Mouse (Mus musculus) right cerebral cortex, postnatal 4 days (tissue): ENCODE data around the gene Inafm1.
"Not testable (repeated sequence)": the region's sequence is repeated elsewhere in the genome, so short reads cannot be mapped to it uniquely, and the experiment has no call there.

ENCODE experiments used
- DNase-seq: peaks from one replicate; pipeline ENCODE4 v3.0.0-alpha.2; 2022

The Inafm1 gene

DNA sequence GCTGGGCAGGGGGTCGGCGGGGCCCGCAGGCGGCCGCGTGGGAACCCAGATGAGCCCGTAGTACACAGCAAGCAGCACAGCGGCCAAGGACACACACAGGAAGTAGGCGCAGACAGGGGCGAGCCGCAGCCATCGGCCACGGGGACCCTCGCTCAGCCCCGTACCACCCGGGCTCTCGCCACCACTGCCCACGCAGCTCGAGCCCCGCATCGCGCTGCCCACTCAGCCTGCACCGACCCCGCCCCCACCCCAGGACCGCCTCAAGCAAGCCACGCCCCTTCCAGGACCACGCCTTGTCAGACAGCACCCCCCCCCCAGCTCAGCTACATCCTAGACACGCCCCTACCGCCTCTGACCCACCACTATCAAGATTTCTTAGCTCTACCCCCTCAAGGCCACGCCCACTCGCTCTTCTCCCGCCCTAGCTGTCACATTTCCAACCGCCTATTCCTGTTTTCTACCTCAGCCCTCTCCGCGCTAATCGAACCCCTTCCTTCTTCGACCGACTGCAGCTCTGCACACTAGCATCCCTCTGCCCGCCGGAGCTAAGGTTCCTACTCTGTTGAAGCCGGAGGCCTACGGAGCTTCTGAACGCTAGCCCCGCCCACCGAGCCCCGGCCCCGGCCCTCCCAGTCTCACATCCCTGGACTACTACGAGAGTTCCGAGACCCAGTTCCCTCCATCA is at the start of gene Inafm1:
Gene Inafm1, minus strand, starts transcription at position 537 of the 685 bp plus-strand sequence.
- peak; percentile 82 for DNase-seq

DNA sequence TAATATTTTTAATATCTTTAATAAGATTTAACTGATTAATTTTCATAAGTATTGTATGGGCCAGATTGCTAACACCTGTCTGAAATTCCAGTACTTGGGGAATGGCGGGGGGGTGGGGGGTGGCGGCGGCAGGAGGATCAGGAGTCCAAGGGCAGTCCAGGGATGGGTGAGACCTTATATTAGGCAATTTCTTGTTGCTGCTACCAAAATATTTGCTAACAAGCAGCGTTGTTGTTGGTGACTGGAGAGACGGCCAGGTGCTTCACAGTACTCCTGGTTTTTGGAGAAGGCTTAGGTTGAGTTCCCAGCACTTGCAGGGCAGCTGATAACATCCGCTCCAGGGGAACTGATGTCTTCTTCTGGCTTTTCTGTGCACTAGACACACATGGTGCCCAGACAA is 47.1 kb upstream of the Inafm1 start:
- no peak for DNase-seq

DNA sequence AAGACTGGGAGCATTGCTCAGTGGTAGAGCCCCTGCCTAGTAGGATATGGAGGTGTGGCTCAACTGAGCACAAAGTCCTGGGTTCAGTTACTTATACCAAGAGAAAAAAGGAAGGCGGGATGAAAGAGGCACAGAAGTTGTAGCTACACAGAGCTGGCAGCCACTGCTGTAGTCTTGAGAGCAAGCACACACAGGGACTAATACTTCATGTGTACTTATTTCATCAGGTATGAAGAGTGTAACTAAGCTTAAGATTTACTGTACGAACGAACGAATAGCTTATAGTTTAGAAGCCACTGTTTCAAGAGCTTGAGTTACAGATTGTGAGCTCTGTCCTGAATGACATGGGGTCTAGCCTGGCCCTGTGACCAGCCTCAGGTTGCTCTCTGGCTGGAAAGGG is 45.8 kb upstream of the Inafm1 start:
- DNase-seq = no peak

GRCm38 (mm10) chr7:16317094-16317493 is 43.7 kb upstream of the Inafm1 start:
- DNase-seq = no peak

DNA sequence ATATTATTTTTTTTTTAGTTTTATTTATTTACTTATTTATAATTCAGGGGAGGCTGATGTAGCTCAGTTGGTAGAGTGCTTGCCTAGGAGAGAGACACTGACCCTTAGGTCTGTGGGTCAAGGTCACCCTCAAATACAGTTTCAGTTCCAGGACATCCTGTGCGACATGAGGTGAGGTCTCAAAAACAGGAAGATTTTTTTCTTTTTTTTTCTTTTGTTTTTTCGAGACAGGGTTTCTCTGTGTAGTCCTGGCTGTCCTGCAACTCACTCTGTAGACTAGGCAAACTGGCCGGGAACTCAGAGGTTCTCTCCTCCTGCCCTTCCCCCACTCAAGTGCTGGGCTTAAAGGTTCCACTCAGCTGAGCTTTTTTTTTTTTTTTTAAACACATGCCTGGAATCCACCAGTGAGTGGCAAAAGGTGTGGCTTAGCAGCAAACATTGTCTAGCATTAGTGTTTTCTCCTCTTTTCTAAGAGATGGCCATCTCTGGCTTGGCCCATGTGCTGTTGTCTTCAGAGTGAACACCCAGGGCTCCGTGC is 41.9 kb upstream of the Inafm1 start:
- no peak for DNase-seq

GRCm38 (mm10) chr7:16314221-16314775 is 40.9 kb upstream of the Inafm1 start:
- DNase-seq = no peak

DNA sequence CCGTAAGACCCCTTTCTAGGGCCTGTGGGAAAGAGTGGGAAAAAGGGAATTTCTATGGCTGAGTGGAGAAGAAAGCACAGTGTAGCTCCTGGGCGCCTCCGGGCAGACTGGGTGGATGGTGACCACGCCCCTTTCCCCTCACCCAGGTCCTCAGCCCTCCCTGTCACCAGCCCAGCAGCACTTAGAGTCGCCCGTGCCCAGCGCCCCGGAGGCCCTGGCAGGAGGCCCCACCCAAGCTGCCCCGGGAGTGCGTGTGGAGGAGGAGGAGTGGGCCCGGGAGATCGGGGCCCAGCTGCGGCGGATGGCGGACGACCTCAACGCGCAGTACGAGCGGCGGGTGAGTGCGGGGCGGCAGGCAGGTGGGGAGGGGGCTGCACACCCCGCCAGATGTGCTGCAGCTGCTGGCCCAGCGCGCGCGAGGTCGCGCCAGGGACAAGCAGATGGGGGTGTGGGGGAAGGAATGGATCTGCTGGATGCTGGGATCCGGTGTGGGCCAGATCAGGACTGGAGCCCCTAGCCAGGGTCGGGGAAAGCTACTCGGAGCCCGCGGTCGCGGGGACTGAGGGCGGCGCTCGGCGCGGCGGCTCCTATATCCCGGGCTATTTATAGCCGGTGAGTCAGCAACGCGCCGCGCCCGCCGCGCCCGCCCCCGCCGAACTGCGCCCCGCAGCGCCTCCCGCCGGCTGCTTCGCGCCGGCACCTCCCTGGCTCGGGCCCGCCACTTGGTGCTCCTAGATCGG is 40.2 kb upstream of the Inafm1 start:
- peak; percentile 87 for DNase-seq

GRCm38 (mm10) chr7:16312672-16313311 is 39.4 kb upstream of the Inafm1 start:
- DNase-seq = peak; percentile 35

GRCm38 (mm10) chr7:16312011-16312671 is 38.7 kb upstream of the Inafm1 start:
- DNase-seq = peak; percentile 24

DNA sequence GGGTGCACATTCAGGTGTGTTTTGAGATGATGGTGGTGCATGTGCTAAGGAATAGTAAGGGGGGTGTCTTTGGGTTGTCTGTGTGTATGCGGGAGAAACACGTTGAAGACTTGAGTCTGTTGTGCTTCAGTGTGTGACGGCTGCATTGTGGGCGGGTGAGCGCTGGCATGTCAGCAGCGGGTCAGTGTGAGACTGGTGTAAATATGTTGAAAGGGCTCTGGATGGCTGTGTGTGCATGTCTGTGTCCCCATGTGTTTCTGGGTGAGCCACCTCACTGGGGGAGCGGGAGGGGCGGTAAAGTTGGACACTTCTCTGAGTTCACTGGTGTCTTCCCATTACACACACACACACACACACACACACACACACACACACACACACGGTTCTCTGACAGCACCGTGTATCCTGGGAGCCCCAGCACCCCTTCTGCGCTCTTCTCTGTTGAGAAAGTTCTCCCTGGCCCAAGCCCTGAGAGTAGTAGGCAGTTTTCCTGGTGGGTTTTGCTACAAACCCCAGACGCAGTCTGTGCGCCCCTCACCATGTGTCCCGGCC is 38.1 kb upstream of the Inafm1 start:
- peak; percentile 26 for DNase-seq

DNA sequence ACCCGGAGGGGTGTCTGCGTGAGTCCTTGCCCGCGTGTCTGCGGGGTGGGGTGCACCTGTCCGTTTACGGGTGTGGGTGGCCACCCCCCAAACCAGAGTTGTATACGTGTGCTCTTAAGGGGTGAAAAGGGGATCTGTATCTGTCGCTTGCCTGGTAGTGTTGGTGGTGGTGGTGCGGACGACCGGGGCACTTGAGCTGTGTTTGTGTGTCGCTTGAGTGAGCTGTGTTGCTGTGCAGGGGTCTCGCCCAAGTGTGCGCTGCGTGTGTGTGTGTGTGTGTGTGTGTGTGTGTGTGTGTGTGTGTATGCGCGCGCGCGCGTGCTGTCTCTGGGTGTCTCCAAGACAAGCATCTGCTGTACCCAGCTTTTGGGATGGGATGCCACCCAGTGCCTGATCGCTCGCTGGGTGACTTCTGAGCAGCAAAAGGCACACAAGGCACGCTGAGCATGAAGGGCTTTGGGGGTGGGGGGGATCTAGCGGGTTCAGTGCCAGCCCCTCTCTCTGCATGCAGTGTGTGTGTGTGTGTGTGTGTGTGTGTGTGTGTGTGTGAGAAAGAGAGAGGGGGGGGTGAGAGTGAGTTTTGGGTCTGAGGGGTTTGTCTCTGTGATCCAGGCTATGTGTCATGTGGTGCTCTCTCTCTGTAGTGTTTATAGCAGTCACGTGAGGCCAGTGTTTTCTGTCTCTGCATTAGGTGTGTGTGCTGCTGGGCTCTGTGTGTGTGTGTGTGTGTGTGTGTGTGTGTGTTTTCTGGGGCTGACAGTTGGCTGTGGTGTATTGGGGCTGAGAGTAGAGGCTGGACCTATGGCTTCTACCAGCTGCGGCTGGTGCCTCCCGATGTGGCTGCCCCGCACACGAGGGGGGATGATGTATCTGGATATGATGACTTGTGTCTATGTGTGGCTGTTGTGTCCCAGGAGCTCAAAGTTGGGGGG is 37.4 kb upstream of the Inafm1 start:
- DNase-seq = peak; percentile 69

DNA sequence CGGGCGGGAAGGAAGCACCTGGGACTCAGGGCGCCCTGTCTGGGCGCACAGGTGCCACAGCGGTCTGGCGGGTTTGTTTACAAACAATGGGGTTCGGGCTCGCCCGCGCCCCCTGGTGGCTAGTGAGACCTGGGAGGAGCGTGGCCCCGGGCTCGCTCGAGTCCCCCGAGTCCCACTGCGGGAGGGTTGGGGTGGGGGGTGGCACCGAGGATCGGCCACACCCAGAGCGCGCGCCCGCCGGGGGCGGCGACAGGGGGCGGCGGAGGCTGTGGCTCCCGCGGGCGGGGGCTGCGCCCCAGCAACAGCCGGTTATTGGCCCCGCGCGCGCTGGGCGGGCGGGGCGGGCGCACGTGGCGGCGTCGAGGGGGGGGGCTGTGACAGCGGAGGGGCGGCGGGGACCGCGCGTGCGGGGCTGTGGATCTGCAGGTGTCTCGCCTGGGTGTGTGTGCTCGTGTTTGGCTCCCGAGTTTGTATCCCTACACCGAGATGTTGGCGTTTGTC is 36.7 kb upstream of the Inafm1 start:
- DNase-seq = peak; percentile 84

- DNase-seq = peak; percentile 81
These were observed 36.1 kb upstream of the Inafm1 start for GRCm38 (mm10) chr7:16309318-16310019.

GRCm38 (mm10) chr7:16308555-16309317 is 35.3 kb upstream of the Inafm1 start:
- DNase-seq = no peak

- DNase-seq = not testable (repeated sequence)
These were observed 34.7 kb upstream of the Inafm1 start, which contains the start of gene Bbc3 for GRCm38 (mm10) chr7:16308093-16308492. Gene Bbc3, plus strand, starts transcription at chr7:16308393.

GRCm38 (mm10) chr7:16307141-16307540 is 33.7 kb upstream of the Inafm1 start:
- not testable (repeated sequence) for DNase-seq

GRCm38 (mm10) chr7:16299419-16300035 is 26.1 kb upstream of the Inafm1 start:
- DNase-seq = peak; percentile 93

DNA sequence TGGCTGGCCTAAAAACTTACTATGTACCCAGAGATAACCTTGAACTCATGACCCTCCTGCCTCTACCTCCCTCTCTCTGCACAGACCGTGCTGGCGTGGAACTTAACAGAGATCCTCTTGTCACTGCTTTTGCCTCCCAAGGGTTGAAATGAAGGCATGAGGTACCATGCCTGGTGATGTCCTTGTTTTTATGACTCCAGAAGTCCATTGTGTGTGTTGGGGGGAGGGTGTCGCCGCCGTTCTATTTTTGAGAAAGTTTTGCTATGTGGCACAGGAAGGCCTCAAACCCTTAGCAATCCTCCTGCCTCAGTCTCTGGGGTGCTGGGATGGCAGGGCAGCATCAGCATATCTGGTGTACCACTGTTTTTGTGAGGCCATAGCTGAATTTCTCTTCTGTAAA is 25.5 kb upstream of the Inafm1 start:
- DNase-seq = no peak

GRCm38 (mm10) chr7:16297616-16298015 is 24.2 kb upstream of the Inafm1 start:
- no peak for DNase-seq
